Mouse (Mus musculus): ENCODE data around the gene H2-Ob.

Gene H2-Ob

GRCm38 (mm10) chr17:34286999-34287398 lies 48.3 kb downstream of the H2-Ob start:
- DNase-seq, result no peak

GRCm38 (mm10) chr17:34287648-34288047 lies 48.9 kb downstream of the H2-Ob start, which contains the start of gene H2-Aa:
Gene H2-Aa, minus strand, starts transcription at chr17:34287823.
- peak; percentile 87 for DNase-seq

GRCm38 (mm10) chr17:34288131-34288530 lies 49.4 kb downstream of the H2-Ob start:
- no peak for DNase-seq

DNA sequence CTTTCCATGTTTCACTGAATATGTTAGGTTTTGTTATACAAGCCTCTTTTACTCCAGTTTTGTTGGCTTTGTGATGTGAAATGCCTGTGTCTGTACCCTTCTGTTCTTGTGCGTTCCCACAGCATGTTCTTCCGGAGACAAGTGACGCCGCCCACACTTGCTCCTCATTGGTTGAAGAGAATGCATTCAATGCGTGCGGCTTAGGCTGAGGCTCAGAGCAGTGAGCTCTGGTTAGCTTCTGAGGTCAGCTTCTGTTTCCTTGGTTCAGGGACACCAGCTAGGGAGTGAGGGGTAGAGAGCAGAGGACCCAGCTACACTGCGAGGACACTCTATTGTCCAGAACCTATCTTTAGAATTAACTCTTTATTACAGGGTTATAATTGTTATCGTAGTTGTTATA lies 52.9 kb downstream of the H2-Ob start:
- DNase-seq, result peak; percentile 87

DNA sequence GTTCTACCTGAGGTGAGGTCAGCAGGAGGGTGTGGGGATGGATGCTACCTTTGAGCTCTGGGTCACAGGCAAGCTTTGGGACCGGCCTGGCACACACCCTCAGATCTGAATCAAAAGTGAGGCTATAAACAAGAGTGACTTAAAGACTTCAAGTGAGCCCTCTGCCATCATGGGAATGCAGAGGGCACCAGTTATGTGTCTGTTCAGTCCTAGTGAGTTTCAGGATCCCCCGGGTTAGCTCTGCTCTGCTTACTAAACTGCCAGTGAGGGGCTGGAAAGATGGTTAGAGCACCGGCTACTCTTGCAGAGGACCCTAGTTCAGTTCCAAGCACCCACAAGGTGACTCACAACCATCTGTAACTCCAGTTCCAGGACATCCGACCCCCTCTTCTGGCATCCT lies 53.9 kb downstream of the H2-Ob start:
- no peak for DNase-seq

DNA sequence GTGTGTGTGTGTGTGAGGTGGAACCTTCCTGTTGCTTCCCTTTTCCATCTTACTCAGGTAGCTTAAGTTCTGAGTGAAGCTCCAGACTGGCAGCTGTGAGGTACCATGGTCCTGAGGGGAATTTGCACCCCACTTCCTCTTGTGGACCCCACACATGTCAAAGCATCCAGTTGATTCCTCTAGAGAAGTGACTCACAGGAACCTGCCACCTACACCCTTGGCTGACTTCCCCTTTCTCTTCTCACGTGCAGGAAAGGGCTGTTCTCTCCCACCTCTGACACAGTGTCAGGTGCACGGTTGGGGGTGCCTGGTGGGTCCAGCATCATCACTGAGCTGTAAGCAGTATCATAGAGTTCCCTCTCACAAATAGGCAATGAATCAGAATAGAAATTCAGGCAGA lies 54.8 kb downstream of the H2-Ob start:
- DNase-seq, result no peak

GRCm38 (mm10) chr17:34294249-34294648 lies 55.5 kb downstream of the H2-Ob start:
- DNase-seq, result no peak

GRCm38 (mm10) chr17:34295307-34295706 lies 56.6 kb downstream of the H2-Ob start:
- no peak for DNase-seq

DNA sequence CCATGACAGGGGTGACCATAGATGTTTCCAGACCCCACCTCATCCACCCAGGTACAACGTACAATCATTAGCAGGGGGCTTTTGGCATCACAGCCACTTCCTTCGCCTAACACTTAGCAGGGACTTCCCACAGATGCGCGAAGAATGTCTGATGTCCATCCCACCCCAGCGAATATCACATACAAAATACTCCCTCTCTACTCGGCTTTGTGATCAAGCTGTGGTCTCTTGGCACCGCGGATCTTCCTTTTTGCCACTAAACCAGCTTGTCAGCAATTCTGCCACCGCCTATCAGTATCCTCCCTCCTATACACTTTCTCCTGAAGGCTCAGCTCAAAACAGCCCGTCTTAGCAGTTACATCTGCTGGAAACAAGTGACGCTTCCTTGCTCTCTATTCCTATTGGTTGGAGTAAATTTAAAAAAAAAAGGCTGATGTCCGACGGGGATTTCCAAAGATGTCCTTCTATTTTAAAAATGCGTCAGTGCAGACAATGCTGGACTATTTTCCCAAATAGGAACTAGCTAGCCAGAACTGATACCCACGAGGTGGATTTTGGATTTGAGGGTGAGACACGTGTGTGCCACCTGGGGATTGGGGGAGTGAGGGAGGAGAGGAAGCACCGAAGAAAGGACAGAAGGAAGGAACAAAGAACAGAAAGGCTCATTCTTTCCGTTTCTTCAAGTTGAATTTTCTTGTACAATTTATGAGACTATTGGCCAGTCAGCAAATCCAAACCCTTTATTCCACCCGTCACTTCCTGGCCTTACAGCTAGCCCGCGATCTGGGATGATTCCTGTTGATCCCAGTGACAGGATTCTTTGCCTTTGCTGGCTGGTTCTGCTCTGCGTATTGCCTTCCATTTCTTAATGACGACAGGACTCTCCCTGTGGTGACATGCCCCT lies 57.4 kb downstream of the H2-Ob start:
- peak; percentile 57 for DNase-seq

DNA sequence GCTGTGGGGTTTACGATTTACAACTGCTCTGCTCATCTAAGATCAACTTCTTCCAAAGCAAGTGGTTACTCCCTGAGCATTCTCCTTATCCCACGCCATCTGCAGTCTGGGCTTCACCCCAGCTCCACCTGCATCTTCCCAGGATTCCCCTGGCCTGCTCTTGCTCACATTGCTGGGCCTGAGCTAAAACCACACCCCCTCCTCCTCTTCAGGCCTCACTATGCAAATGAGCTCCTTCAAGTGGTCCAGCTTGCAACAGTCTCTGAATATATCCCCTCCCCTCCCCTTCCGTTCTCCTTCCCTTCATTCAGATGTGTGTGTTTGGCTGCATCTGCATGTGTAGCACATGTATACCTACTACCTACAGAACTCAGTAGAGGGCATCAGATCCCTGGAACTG lies 60.7 kb downstream of the H2-Ob start:
- DNase-seq, result no peak

DNA sequence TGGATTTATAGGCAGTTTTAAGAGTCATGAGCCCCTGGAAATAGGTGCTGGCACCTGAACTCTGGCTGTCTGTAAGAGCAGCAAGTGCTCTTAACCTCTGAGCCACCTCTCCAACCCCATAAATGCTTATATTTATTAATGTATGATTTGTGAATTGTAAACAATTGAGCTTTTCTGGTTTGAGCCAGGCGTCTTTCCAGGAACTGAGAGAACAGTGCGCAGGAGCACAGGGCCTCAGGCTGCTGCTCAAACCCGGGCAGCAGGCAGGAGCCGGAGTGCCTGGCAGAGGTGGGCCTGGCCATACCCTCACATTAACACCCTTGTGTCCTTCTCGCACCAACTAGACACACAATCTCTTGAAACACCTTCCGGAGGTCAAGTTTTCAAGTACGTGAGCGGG lies 61.4 kb downstream of the H2-Ob start:
- no peak for DNase-seq

GRCm38 (mm10) chr17:34300691-34301566 lies 62.2 kb downstream of the H2-Ob start:
- DNase-seq, result no peak

GRCm38 (mm10) chr17:34301670-34302190 lies 63.0 kb downstream of the H2-Ob start:
- no peak for DNase-seq

DNA sequence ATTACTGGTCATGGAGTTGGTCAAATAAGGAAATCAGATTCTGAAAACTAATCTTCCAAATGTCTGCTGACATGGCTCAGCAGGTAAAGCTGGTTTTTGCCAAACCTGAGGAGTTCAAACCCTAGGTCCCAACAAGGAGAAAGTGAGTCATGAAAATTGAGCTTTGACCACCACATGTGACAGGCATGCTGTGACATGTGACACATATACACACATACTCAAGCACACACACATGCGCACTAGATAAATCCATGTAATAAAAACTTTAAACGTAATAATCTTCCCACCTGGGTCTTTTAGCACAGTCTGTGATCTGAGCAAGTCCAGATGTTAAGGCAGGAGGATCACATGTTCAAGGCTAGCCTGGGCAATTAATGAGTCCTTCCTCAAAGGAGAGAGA lies 65.1 kb downstream of the H2-Ob start:
- no peak for DNase-seq
